Mouse (Mus musculus) gastrocnemius, adult 8-10 months (tissue): ENCODE data around the gene Hoxa1. TPM values are rescaled to one million over a fixed set of nuclear protein-coding genes. Genes with fewer than 3 reads are reported as not detected.

Experiments used
- DNase-seq, 2 experiments: peaks; one replicate each; pipeline ENCODE4 v3.0.0; 2022; ENCODE audit warnings: low spot score in 2 of 2
- total RNA-seq, 4 experiments: library from RNA; stranded (reverse); gene quantifications; 2 replicates each; pipeline ENCODE4 v1.2.4; 2022

Gene Hoxa1
- total RNA-seq, 4 experiments from 2014 or later, result 0.16 to 0.17 TPM; not detected in 2

DNA sequence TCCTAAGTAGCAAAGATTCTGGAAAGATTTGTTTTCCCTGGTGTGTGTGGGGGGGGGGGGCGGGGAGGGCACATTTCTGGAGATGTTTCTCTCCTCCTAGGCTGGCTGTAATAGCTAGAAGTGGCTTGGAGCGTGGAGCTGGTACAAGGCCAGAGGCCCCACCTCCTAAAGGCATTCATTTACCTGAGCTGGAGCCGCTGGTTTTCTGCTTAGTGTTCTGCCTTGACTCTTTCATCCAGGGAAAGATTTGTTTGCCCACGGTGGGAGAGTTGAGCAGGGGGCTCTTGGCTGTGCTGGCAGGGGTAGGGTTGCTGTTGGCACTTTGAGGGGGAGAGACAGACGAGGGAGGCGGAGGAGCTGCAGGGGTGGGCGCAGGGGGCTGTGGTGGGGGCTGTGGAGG lies 13.8 kb upstream of the Hoxa1 start:
- no peak for DNase-seq

DNA sequence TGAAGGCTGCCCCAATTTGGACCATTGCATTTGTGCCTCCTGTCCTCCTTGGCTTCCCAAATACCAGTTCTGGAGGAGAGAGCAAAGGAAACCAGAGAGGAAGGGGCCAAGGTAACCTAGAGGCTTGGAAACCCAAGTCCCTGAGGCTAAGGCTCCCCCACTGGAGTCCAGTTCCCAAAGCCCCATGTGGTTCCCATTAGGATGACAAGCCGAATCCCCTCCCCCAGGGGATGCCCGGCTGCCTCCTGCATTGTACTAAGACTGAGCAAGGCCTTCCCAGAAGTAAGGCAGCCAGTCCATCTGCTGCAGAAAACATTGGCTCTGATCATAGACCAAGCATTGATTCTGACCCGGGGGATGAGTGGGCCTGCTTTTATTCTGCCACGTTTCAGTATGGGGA lies 13.2 kb upstream of the Hoxa1 start:
- DNase-seq, result no peak

DNA sequence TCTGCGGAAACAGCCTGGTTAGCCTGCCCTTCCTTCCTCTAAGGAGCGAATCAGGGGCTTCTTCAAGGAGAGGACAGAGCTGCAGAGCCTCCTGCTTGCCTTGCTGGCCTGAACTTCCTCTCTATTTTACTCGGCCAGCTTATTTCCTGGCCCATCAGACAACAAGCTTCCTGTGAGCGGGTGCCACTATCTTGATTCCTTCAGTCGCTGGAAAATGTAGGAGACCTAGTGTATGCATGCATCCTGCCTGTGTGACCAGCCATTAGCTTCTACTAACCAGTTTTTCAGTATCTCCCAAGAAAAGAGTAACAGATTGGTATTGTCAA lies 12.7 kb upstream of the Hoxa1 start:
- DNase-seq, result no peak

DNA sequence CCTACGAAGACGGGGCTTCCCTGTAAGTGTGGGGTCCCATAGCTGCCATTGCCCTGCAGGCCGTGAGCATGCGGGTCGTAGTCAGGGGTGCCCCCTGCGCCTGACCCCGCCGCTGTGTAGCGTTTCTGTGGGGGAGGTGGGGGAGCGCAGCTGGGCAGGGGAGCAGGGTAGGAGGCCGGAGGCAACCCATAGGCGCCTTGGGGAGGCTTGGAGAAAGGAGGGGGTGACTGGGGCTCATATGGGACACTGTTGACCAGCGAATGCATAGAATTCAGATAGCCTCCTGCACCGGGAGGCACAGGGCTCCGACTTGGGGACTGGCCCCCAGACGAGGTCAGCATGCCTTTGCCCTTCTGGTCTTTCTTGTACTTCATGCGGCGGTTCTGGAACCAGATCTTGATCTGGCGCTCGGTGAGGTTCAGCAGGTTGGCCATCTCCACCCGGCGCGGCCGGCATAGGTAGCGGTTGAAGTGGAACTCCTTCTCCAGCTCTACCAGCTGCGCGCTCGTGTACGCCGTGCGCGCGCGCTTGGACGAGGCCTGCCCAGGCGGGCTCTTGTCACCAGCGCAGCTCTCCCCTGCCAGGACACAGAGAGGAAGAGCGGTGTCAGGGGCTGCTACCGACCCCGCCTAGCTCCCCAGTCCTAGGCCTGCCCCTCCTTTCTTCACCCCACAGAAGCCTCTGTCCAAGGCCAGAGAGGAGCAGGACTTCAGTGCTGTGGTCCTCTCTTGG lies 12.2 kb upstream of the Hoxa1 start:
- no peak for DNase-seq

DNA sequence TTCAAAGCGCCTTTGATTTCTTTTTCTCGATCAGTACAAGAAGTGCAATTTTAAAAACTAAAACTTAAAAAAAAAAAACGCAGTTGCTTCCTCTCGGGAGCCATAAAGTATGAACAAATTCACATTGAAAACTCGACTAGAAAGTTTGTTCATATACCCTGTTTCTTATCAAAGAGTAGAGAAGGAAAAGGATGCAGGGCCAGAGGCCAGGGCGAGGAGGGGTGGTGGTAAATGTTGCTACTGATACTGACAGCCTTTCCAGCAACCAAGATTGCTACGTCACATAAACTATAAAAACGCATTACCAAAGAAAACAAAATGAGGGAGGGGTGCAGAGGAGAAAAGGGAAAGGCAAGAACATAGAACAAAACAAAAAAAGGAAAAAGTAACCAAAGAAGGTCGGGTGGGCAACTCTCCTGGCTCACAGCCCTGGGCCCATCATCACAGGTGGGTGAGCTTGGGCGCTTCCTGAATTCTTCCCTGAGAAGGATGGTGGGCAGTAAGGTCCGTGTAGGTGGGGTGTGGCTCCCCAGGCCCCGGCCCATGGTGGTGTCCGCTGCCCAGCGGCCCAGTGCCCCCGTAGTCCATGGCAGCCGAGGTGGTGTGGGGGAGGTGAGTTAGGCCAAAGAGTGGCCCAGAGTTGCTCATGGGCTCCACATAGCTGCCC lies 11.5 kb upstream of the Hoxa1 start:
- DNase-seq, result no peak

- no peak for DNase-seq
Measured at GRCm38 (mm10) chr6:52168191-52169055, 10.3 kb upstream of the Hoxa1 start.

- no peak for DNase-seq
Measured at GRCm38 (mm10) chr6:52167736-52168161, 9.6 kb upstream of the Hoxa1 start.

GRCm38 (mm10) chr6:52167176-52167575 lies 9.1 kb upstream of the Hoxa1 start:
- DNase-seq, result no peak

DNA sequence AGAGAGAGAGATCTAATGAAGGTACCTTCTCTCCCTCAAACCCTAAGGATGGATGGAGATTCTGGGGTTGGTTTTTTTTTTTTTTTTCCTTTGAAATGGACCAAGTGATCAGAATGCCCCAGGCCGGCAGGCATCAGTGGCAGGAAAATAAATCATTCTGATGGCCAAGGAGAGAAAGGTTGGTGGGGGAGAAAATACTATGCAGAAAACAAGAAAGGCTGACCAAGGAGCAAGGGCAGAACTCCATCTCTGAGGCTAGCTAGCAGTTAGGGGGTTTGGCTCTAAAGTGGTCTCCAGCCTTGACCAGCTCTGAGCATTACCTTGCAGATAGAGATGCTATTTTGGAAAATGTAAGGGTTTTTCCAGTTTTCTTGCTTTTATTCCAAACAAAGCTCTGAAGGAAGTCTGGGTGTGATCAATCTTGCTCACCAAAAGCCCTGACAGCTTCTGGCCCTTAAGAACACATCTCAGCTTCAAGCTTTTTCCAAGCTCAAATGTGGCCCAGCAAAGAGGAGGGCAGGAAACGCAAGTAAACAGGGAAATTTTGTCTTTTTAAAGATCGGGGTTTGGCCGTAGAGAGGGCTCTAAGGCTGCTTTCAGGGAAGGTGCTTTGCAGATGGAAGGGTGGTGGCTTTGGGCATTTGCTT lies 8.4 kb upstream of the Hoxa1 start:
- DNase-seq, result no peak

DNA sequence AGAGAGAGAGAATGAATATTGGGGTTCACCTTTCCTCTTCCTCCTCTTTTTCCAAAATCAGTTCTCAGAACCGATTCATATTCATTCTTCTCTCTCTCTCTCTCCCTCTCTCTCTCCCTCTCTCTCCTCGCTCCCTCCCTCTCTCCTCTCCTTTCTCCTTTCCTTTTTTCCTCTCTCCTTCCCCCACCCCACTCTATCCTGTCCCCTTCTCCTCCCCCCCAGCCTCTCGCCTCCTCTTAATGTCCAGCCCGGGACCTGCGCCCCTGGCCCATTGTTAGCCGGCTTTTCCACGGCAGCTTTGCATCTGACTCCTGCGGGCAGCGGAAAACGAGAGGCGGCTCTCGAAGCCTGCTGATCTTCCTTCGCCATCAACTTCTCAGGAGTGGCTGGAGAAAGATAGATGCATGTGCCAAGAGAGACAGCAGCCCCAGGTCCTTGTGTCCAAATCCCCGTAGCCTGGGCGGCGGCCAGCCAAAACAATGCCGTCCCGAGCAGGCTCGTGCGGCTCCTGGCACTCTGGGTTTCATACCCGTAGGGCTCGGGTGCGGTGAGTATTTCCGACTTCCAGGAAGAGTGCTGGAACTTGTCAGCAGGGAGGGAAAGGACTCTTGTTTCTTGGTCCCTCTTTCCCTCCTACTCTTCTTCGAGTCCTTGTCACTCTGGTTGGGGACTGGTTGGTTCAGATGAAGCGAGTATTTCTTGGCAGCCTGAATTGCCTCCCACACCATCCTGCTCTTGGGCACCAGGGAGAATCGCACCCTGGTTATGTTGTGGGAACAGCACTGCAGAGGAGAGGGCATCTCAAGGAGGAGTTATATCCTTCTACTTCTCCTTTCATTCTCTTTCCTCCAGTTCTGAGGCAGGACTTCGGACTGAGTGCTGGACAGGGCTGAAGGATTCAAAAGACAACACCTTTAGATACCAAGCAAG lies 7.6 kb upstream of the Hoxa1 start:
- no peak for DNase-seq

DNA sequence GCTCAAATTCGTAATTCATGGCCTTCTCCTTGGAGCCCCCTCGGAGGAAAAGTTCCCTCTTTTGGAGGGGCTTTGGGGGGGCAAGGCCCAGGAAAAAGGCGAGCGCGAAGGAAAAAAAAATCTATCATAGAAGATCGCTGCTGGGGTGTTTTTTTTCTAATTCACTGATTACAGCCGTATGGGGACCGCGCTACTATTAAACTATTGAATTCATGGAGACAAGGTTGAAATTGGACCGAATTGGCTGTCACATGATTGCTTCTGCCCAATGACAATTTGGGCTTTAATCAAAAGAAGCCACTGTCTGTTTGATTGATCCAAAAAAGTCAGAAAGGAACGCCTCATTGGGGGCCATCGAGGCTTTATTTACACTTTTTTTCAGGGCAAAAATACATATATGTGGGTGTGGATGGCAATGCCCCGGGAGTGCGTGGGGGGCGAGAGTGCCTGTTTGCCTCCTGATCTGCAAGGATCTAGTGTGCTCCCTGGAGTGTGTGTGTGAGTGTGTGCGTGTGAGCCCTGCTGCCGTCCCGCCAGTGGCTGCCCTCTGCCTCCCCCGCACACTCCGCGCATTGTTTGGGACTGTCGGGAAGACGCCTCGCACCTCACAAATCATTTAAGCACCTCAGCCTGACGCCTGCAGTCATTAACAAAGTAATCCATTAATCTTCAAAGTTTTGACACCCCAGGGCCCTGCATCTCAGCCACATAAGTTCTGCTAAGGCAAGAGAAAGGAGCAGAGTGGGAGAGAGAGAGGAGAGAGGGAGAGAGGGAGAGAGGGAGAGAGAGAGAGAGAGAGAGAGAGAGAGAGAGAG lies 6.7 kb upstream of the Hoxa1 start, which contains the start of gene Hoxa2:
Gene Hoxa2 (minus strand): TSS at position 206 of the 815 bp plus-strand sequence.
- no peak for DNase-seq

DNA sequence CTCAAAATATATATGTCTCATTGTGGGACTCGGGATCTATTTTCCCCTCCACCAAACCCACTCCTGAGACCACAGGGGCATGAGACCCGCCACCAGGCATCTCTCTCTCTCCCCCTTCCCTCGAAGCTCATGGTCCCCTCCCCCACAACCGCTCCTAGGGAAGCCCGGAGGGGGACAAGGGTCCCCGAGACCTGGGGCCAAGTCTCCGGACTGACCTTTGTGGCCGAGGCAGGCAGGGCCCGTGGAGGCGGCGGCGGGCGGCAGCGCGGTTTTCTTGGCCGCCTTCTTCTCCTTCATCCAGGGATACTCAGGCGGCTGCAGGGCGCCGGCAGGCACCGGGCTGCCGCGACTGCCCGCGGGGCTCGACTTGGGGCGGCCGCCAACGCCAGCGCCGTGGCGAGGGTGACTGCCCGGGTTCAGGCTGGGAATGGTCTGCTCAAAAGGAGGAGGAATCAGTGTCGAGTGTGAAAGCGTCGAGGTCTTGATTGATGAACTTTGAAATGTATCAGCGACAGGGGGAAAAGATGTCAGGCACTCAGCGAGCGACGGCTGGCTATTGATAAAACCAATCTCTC lies 6.0 kb upstream of the Hoxa1 start:
- no peak for DNase-seq

DNA sequence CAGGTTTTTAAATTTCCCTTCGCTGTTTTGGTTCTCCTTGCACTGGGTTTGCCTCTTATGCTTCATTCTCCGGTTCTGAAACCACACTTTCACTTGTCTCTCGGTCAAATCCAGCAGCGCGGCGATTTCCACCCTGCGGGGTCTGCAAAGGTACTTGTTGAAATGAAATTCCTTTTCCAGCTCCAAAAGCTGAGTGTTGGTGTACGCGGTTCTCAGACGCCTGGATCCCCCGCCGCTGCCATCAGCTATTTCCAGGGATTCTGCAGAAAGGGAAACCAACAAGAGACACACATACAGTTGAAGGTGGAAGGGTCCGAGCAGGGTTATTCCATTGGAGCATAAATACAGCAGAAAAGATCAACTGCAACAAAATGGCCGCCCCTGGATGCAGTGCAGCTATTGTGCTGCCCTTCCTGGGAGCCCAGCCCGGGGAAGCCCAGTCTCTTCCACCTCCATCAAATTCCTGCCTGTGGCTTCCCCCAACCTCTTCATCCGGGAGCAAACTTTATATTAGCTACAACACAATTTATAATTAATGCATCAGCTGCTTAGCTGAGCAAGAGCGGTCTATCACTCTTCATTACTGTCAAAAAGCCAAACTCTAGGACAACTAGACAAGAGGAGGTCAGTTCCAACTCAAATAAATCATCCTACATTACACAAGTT lies 5.4 kb upstream of the Hoxa1 start:
- no peak for DNase-seq

DNA sequence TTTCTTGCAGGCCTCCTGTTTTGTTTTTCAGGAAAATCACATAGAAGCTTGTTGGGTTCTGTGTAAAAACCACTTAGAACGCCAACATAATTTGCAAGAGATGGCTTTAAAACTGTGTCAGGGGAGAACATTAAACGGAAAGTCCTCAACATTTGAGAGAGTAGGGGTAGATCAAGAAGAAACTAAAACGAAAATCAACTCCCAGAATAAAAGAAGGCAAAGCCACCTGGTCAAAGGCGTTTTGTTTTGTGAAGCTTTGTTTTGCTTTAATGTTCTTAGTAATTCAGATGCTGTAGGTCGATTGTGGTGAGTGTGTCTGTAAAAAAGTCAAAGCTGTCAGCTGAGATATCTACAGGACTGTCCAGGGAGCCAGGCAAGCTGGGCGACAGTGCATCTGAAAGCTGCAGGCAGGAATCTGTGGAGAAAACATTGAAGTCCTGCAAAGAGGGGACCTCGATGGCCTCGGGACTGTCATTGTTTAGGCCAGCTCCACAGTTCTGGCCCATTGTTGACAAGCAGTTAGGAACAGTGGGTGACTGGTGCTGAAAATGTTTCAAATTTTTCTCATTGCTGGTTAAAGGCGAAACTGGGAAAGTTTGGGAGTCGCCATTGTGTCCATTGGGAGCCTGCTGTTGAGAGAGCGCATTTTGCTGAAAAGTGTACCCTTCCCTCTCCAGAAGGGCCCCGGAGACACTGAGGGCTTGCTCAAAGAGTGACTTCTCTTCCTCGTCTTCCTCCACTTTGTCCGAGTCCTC lies 4.7 kb upstream of the Hoxa1 start:
- DNase-seq, result no peak

DNA sequence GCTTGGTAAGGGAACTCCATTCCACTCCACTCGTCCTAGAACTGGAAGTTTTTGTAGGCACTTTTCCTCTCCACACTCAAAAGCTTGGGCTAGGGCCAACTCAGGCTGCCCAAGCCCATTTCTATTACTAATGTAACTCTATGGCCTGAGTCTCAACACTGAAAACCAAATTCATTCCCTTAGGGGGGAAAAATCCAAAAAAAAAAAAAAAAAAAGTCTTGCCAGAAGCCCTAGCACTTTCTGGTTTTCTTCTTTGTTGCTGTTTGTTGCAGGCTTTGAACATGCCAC lies 3.9 kb upstream of the Hoxa1 start:
- DNase-seq, result no peak

- DNase-seq, result no peak
Measured at GRCm38 (mm10) chr6:52161336-52162092, 3.4 kb upstream of the Hoxa1 start.

DNA sequence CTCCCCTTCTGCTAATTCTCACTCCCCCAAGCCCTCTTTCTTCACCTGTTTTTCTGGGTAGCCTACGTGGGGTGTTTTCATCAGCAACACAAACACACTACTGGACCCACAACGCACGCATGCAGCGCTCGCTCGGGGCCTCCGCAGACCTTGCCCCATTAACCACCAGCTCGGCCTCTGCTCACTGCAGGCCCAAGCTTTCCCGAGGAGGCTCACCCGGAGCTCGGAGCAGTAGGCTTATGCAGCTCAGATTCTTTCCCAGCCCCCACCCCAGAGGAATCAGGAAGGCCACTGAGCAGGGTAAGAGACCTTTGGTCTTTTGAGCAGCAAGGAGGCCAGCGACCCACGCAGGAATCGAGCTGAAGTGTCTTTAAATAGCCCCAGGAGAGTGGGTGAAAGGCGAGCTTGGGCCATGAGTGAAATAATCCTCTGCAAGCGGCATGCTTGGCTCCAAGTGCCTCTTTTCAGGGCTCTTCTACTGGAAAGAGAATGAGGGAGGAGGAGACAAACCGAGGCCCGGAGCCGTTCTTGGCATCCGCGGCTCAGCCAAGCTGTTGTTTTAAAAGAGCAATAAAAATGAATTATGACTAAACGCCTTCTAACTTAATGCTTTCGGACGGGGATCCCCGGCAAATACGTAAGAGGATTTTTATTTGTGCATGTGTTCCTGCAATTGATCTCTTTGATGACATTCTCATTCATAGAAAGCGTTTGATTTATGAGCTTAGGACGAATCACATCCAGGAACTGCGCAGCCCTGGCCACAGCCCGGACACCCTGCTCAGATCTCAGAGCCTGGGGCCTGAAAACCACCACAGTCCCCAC lies 2.6 kb upstream of the Hoxa1 start:
- DNase-seq, result no peak
